Mouse (Mus musculus) right cerebral cortex, postnatal 36 days (tissue): Measurements from ENCODE around the gene Gm8126.
"Not testable (repeated sequence)": the region's sequence is repeated elsewhere in the genome, so short reads cannot be mapped to it uniquely, and the experiment has no call there.

Experiments used
- DNase-seq, 2 experiments: peaks; one replicate each; pipeline ENCODE4 v3.0.0; 2022; ENCODE audit warnings: low spot score in 2 of 2, mixed read lengths in 1 of 2

The Gm8126 gene

GRCm38 (mm10) chr14:43258349-43258748, at the start of gene Gm8126:
Gm8126 (plus strand) TSS chr14:43258649.
- not testable (repeated sequence) for DNase-seq

- DNase-seq = not testable (repeated sequence)
These were observed 23.2 kb upstream of the Gm8126 start, which contains the start of gene Gm8122 for GRCm38 (mm10) chr14:43235204-43235603. Gm8122 (minus strand) TSS chr14:43235304.

GRCm38 (mm10) chr14:43237769-43238168, 20.7 kb upstream of the Gm8126 start:
- DNase-seq = not testable (repeated sequence)

GRCm38 (mm10) chr14:43249611-43250170, 8.8 kb upstream of the Gm8126 start:
- DNase-seq = not testable (repeated sequence)

GRCm38 (mm10) chr14:43250549-43251253, 7.7 kb upstream of the Gm8126 start:
- not testable (repeated sequence) for DNase-seq

- not testable (repeated sequence) for DNase-seq
These were observed 1.9 kb upstream of the Gm8126 start for GRCm38 (mm10) chr14:43256511-43256910.

GRCm38 (mm10) chr14:43263421-43263820, 5.0 kb downstream of the Gm8126 start:
- DNase-seq = not testable (repeated sequence)

GRCm38 (mm10) chr14:43268521-43269084, 10.2 kb downstream of the Gm8126 start:
- DNase-seq = not testable (repeated sequence)

- DNase-seq = not testable (repeated sequence)
These were observed 10.8 kb downstream of the Gm8126 start for GRCm38 (mm10) chr14:43269211-43269610.

GRCm38 (mm10) chr14:43273161-43273560, 14.7 kb downstream of the Gm8126 start:
- not testable (repeated sequence) for DNase-seq

- DNase-seq = peak in 1 of 2 experiments; percentile 29
These were observed 16.6 kb downstream of the Gm8126 start, which contains the start of gene Gm9732 for GRCm38 (mm10) chr14:43274986-43275511. Gm9732 (plus strand) TSS chr14:43275036.

GRCm38 (mm10) chr14:43275752-43276151, 17.3 kb downstream of the Gm8126 start:
- DNase-seq = not testable (repeated sequence)

- not testable (repeated sequence) for DNase-seq
These were observed 19.0 kb downstream of the Gm8126 start for GRCm38 (mm10) chr14:43277468-43277867.

GRCm38 (mm10) chr14:43278146-43278545, 19.7 kb downstream of the Gm8126 start:
- DNase-seq = not testable (repeated sequence)

- peak; percentile 73 to 90 for DNase-seq
These were observed 20.2 kb downstream of the Gm8126 start for GRCm38 (mm10) chr14:43278681-43279080.

- DNase-seq = not testable (repeated sequence)
These were observed 35.1 kb downstream of the Gm8126 start, which contains the start of gene Gm8127 for GRCm38 (mm10) chr14:43293503-43293902. Gm8127 (minus strand) TSS chr14:43293832.
